Mouse (Mus musculus) midbrain, embryonic 15.5 days (tissue): ENCODE measurements around the gene Cops8. TPM values are rescaled to one million over a fixed set of nuclear protein-coding genes. Genes with fewer than 3 reads are reported as not detected.

Experiments used
- ATAC-seq: fragments of 200-750 bp; cut with Nextera tagmentation; replicated peaks from 2 replicates; pipeline ENCODE4 v1.8.0; 2017; ENCODE audit warnings: moderate TSS enrichment
- H3K27ac ChIP-seq: fragments of 300-500 bp; sonication (generic); 2 replicates; pipeline ENCODE4 v1.5.1; 2015; ENCODE audit warnings: mild to moderate bottlenecking, inconsistent platforms
- H3K27me3 ChIP-seq: fragments of 300-500 bp; sonication (generic); replicated peaks from 2 replicates; pipeline ENCODE4 v1.6.1; 2015; ENCODE audit warnings: inconsistent platforms
- H3K36me3 ChIP-seq: fragments of 300-500 bp; sonication (generic); replicated peaks from 2 replicates; pipeline ENCODE4 v1.6.1; 2015; ENCODE audit warnings: inconsistent platforms
- H3K4me1 ChIP-seq: fragments of 300-500 bp; sonication (generic); 2 replicates; pipeline ENCODE4 v1.6.1; 2015; ENCODE audit warnings: inconsistent platforms
- H3K4me2 ChIP-seq: fragments of 300-500 bp; sonication (generic); 2 replicates; pipeline ENCODE4 v1.6.1; 2015; ENCODE audit warnings: inconsistent platforms, mild to moderate bottlenecking, moderate library complexity
- H3K4me3 ChIP-seq: fragments of 300-500 bp; sonication (generic); 2 replicates; pipeline ENCODE4 v1.5.1; 2015; ENCODE audit warnings: mild to moderate bottlenecking, inconsistent platforms
- H3K9ac ChIP-seq: fragments of 300-500 bp; sonication (generic); 2 replicates; pipeline ENCODE4 v1.6.1; 2015; ENCODE audit warnings: mild to moderate bottlenecking, inconsistent platforms
- H3K9me3 ChIP-seq: fragments of 300-500 bp; sonication (generic); 2 replicates; pipeline ENCODE4 v1.6.1; 2016; ENCODE audit warnings: inconsistent platforms
- WGBS: fragments of 180-500 bp; shearing (Covaris S2); methylation state at CpG from one replicate; pipeline ENCODE4 v1.1.7; 2015; ENCODE audit warnings: mixed read lengths; 5-methylcytosine and 5-hydroxymethylcytosine counted together
- polyA plus RNA-seq: library from polyadenylated mRNA; unstranded; fragments of >200 nt; fragmentation: Nextera tagmentation; extraction: Ambion mirVana; gene quantifications from 2 replicates; pipeline ENCODE4 v1.2.1, GENCODE M21; 2015

The Cops8 gene
- polyA plus RNA-seq, 1 experiment from 2014 or later: 176 TPM

GRCm38 (mm10) chr1:90592784-90593183, 10.0 kb upstream of the Cops8 start:
- no peaks in the 10 kb centered on the region for H3K9me3 ChIP-seq
- H3K36me3 ChIP-seq: no peaks in the 10 kb centered on the region
- H3K9ac ChIP-seq: no peak overlapping the region
- peak; percentile 67; the same call in 1 of the 2 replicates for ATAC-seq
- 20% methylated on average over 6 of the region's 6 CpGs for WGBS
- no peak overlapping the region for H3K27ac ChIP-seq
- H3K4me1 ChIP-seq: no peaks in the 10 kb centered on the region
- H3K27me3 ChIP-seq: 0 out of 2 replicates have a peak, but pooled peaks cover 13% of the 10 kb centered on the region
- H3K4me3 ChIP-seq: no peak overlapping the region
- no peak overlapping the region for H3K4me2 ChIP-seq

GRCm38 (mm10) chr1:90599226-90599625, 3.6 kb upstream of the Cops8 start:
- H3K27me3 ChIP-seq: 0 out of 2 replicates have a peak, but pooled peaks cover 4% of the 10 kb centered on the region
- H3K36me3 ChIP-seq: no peaks in the 10 kb centered on the region
- ATAC-seq: no peak
- H3K9ac ChIP-seq: no peak overlapping the region
- H3K27ac ChIP-seq: no peak overlapping the region
- H3K4me3 ChIP-seq: no peak overlapping the region
- no peaks in the 10 kb centered on the region for H3K9me3 ChIP-seq
- H3K4me1 ChIP-seq: peaks cover 8% of the 10 kb centered on the region
- 57% methylated on average over 3 of the region's 3 CpGs for WGBS
- H3K4me2 ChIP-seq: no peak overlapping the region

- peaks cover 16% of the 10 kb centered on the region for H3K4me1 ChIP-seq
- H3K27ac ChIP-seq: no peak overlapping the region
- 73% methylated on average over 3 of the region's 3 CpGs for WGBS
- H3K36me3 ChIP-seq: no peaks in the 10 kb centered on the region; the same call in 1 of the 2 replicates
- no peak overlapping the region for H3K9ac ChIP-seq
- no peaks in the 10 kb centered on the region for H3K27me3 ChIP-seq
- ATAC-seq: no peak
- no peak overlapping the region for H3K4me3 ChIP-seq
- no peaks in the 10 kb centered on the region for H3K9me3 ChIP-seq
- H3K4me2 ChIP-seq: no peak overlapping the region
Measured at GRCm38 (mm10) chr1:90601096-90601495, 1.7 kb upstream of the Cops8 start.

- Histone ChIP-seq H3K4me2 (peak overlapping the region; percentile 72), H3K4me1 (peaks cover 16% of the 10 kb centered on the region), H3K27me3 (no peaks in the 10 kb centered on the region), H3K36me3 (peaks cover 16% of the 10 kb centered on the region; the same call in 1 of the 2 replicates), H3K9ac (peak overlapping the region; percentile 94), H3K9me3 (no peaks in the 10 kb centered on the region), H3K27ac (peak overlapping the region; percentile 79), H3K4me3 (peak overlapping the region; percentile 86)
- ATAC-seq: peak; percentile 79; the same call in 1 of the 2 replicates
- under 1% methylated on average over 26 of the region's 26 CpGs for WGBS
Measured at GRCm38 (mm10) chr1:90603561-90603887, 743 bp downstream of the Cops8 start.

- Histone ChIP-seq H3K4me3 (no peak overlapping the region), H3K27me3 (no peaks in the 10 kb centered on the region), H3K9ac (no peak overlapping the region), H3K27ac (no peak overlapping the region), H3K9me3 (no peaks in the 10 kb centered on the region), H3K4me1 (peaks cover 6% of the 10 kb centered on the region), H3K4me2 (no peak overlapping the region), H3K36me3 (peaks cover 66% of the 10 kb centered on the region)
- no peak for ATAC-seq
- 93% methylated on average over 5 of the region's 5 CpGs for WGBS
Measured at GRCm38 (mm10) chr1:90609363-90609762, 6.6 kb downstream of the Cops8 start.

GRCm38 (mm10) chr1:90617258-90617657, 14.5 kb downstream of the Cops8 start:
- H3K9ac ChIP-seq: no peak overlapping the region
- H3K9me3 ChIP-seq: no peaks in the 10 kb centered on the region
- H3K4me2 ChIP-seq: no peak overlapping the region
- ATAC-seq: no peak
- H3K27me3 ChIP-seq: no peaks in the 10 kb centered on the region
- WGBS: 90% methylated on average over 7 of the region's 7 CpGs
- H3K4me1 ChIP-seq: no peaks in the 10 kb centered on the region
- peaks cover 21% of the 10 kb centered on the region for H3K36me3 ChIP-seq
- H3K27ac ChIP-seq: no peak overlapping the region
- H3K4me3 ChIP-seq: no peak overlapping the region

- H3K27ac ChIP-seq: no peak overlapping the region
- no peak overlapping the region for H3K4me3 ChIP-seq
- no peaks in the 10 kb centered on the region for H3K4me1 ChIP-seq
- no peaks in the 10 kb centered on the region for H3K36me3 ChIP-seq
- H3K27me3 ChIP-seq: no peaks in the 10 kb centered on the region
- no peaks in the 10 kb centered on the region for H3K9me3 ChIP-seq
- 80% methylated on average over 6 of the region's 6 CpGs for WGBS
- ATAC-seq: no peak
- H3K4me2 ChIP-seq: no peak overlapping the region
- no peak overlapping the region for H3K9ac ChIP-seq
Measured at GRCm38 (mm10) chr1:90633415-90634030, 30.7 kb downstream of the Cops8 start.

GRCm38 (mm10) chr1:90634205-90634745, 31.5 kb downstream of the Cops8 start:
- Histone ChIP-seq H3K36me3 (no peaks in the 10 kb centered on the region), H3K9me3 (no peaks in the 10 kb centered on the region), H3K9ac (no peak overlapping the region), H3K27ac (no peak overlapping the region), H3K4me1 (no peaks in the 10 kb centered on the region), H3K4me2 (no peak overlapping the region), H3K4me3 (no peak overlapping the region), H3K27me3 (no peaks in the 10 kb centered on the region)
- WGBS: 79% methylated on average over 3 of the region's 3 CpGs
- no peak for ATAC-seq

- Histone ChIP-seq H3K36me3 (no peaks in the 10 kb centered on the region), H3K4me1 (no peaks in the 10 kb centered on the region), H3K4me2 (no peak overlapping the region), H3K4me3 (no peak overlapping the region), H3K9ac (no peak overlapping the region), H3K27me3 (no peaks in the 10 kb centered on the region), H3K9me3 (no peaks in the 10 kb centered on the region), H3K27ac (no peak overlapping the region)
- ATAC-seq: no peak
- 69% methylated on average over 7 of the region's 7 CpGs for WGBS
Measured at GRCm38 (mm10) chr1:90638335-90638734, 35.6 kb downstream of the Cops8 start.

- peak; percentile 75 for ATAC-seq
- no peak overlapping the region for H3K27ac ChIP-seq
- no peak overlapping the region for H3K9ac ChIP-seq
- no peak overlapping the region for H3K4me2 ChIP-seq
- H3K4me3 ChIP-seq: no peak overlapping the region
- no peaks in the 10 kb centered on the region for H3K36me3 ChIP-seq
- no peaks in the 10 kb centered on the region for H3K9me3 ChIP-seq
- WGBS: 11% methylated on average over 4 of the region's 4 CpGs
- peaks cover 6% of the 10 kb centered on the region; the same call in 1 of the 2 replicates for H3K4me1 ChIP-seq
- no peaks in the 10 kb centered on the region for H3K27me3 ChIP-seq
Measured at GRCm38 (mm10) chr1:90650781-90651437, 48.1 kb downstream of the Cops8 start.

GRCm38 (mm10) chr1:90651781-90652180, 49.0 kb downstream of the Cops8 start:
- Histone ChIP-seq H3K4me1 (peaks cover 6% of the 10 kb centered on the region; the same call in 1 of the 2 replicates), H3K4me2 (no peak overlapping the region), H3K9me3 (no peaks in the 10 kb centered on the region), H3K36me3 (no peaks in the 10 kb centered on the region), H3K27ac (no peak overlapping the region), H3K4me3 (no peak overlapping the region), H3K27me3 (no peaks in the 10 kb centered on the region), H3K9ac (no peak overlapping the region)
- no peak for ATAC-seq

GRCm38 (mm10) chr1:90652553-90652952, 49.8 kb downstream of the Cops8 start:
- no peak overlapping the region for H3K9ac ChIP-seq
- no peak overlapping the region for H3K4me3 ChIP-seq
- no peaks in the 10 kb centered on the region for H3K27me3 ChIP-seq
- 84% methylated on average over 4 of the region's 4 CpGs for WGBS
- peaks cover 6% of the 10 kb centered on the region; the same call in 1 of the 2 replicates for H3K4me1 ChIP-seq
- H3K9me3 ChIP-seq: no peaks in the 10 kb centered on the region
- no peaks in the 10 kb centered on the region for H3K36me3 ChIP-seq
- no peak overlapping the region for H3K27ac ChIP-seq
- no peak overlapping the region for H3K4me2 ChIP-seq
- ATAC-seq: no peak
